Mouse (Mus musculus): ENCODE data around the gene Hic1.

GRCm38 (mm10) chr11:75178672-75179208 is 9.4 kb upstream of the Hic1 start, which contains the start of gene Ovca2:
- peak; percentile 88 for TF ChIP-seq CTCF (IDR thresholded peaks at IDR 0.05; ENCODE audit: control insufficient read depth, insufficient read depth, insufficient read length)
- TF ChIP-seq USF1 (IDR thresholded peaks at IDR 0.05; ENCODE audit: low read depth): no peak

All from C2C12 (cell line).